Mouse (Mus musculus): ENCODE data around the gene Psme3.

Psme3 gene

DNA sequence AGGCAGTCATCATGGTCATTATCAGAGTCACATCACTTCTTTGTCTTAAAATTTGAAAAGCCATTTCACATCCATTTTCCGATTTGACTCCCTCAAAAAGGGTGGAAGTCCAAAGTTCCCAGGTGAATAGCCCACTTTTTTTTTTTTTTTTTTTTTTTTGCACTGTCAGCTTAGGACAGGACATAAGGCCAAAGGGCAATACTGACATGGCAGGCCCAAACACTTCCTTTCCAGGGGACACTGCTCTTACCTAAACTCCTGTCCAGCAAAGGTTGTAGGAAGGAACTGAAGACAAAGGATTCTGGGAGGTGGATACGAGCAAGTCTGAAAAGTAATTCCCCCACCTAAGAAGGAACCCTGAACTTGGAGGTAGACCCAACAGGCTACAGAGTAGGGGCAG is 39.9 kb downstream of the Psme3 start:
- DNase-seq = no peak

- DNase-seq = no peak
These were observed 41.6 kb downstream of the Psme3 start for GRCm38 (mm10) chr11:101357505-101358182.

DNA sequence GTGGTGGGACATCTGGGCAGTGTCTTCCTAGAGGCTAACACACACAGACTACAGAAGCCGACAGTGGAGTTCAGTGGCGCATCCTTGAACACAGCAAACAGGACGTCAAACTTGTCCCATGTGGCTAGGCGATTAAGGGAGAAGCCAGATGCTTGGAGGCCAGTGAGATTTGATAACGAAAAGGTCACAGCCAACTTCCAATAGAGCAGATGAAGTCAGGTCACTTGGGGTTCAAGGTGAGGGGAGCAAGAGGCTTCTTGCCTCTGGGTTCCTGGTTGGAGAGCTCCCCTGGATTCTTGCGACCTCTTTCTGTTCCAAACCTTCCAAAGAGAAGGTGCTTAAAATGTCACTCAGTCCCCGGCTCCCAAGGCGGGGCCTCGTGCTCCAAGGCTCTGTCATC is 43.8 kb downstream of the Psme3 start:
- no peak for DNase-seq

GRCm38 (mm10) chr11:101360651-101361113 is 44.7 kb downstream of the Psme3 start:
- DNase-seq = peak; percentile 59

DNA sequence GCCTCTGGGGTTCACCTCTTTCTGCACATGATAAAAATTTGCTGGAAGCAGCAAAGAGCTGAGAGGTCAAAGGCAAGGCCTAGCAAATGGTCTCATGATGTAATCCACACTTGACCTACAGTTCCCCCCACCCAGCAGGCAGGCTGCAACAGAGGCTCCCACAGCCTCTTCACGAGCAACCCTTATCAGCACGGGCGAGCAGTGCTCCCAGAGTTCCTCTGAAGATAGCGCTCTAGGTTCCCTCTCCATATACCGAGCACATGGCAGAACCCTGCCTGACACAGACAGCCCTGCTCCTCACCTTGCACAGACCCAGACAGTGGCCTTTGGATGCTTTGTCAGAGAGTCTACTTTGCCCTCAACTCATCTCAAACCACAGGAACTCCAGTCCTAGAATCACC is 48.5 kb downstream of the Psme3 start:
- DNase-seq = no peak

DNA sequence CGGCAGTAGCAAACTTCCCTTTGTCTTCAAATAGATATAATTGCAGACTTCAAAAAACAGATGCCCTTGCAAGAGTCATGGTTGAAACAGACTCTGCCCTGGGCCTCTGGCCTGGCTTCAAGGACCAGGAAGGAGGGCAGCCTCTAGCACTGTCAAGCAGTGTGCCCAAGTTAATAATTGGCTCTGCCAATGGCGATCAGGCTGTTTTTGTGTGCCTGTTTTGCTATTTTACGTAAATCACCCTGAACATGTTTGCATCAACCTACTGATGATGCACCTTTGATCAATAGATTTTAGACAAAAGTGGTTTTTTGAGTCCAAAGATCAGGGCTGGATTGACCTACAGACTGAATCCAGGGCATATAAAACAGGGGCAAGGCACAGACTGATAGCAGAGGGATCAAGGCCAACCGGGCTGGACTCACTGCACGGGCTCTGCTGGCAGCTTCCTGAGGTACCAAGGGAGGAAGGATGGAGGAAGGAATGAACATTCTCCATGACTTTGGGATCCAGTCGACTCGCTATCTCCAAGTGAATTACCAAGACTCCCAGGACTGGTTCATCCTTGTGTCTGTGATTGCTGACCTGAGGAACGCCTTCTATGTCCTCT is 51.4 kb downstream of the Psme3 start, which contains the start of gene G6pc:
G6pc (plus strand) TSS at position 236 of the 610 bp plus-strand sequence.
- DNase-seq = no peak

DNA sequence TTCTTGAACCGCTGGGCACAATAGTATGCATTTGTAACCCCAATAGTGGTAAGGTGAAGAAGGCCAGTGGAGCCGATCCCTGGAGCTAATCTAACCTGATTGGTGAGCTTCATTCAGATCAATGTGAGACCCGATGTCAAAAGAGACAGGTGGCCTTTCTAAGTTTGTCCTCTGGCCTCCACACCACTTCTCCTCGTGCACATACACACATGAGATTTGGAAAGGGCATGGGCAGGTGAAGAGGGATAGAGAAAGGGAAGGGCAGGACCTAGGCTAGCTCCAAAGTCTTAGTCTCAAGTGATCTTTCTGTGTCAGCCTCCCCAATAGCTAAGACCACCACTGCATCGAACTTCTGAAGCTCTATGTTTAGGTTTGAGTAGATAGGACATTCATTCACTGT is 54.1 kb downstream of the Psme3 start:
- DNase-seq = no peak
